Mouse (Mus musculus): ENCODE results near the gene Npy4r.

DNA sequence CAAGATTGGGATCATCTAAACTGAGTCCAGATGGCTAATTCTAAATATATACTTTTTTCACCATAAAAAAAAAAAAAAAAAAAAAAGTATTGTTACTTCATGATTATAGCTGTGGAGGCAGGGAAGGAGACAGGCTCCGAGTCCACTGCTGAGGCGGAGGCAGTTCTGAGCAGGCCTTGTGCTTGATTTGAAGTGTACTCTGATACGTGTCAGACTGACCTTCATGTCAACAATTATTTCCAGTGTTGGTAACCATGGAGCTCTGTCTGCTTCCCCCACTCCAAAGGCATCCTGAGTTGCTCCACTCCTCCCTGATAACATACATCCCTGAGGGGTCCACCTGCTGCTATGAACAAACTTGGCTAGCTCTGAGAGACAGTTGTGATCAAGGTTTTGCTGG lies 18.8 kb upstream of the Npy4r start:
- no peak for TF ChIP-seq POLR2A (IDR thresholded peaks at IDR 0.05; ENCODE audit: low read depth, low read length)
- no peak for TF ChIP-seq CTCF (IDR thresholded peaks at IDR 0.05; ENCODE audit: extremely low read depth, insufficient read length, insufficient replicate concordance, low read depth, low read length)
